Mouse (Mus musculus): ENCODE measurements around the gene B4galt2.

DNA sequence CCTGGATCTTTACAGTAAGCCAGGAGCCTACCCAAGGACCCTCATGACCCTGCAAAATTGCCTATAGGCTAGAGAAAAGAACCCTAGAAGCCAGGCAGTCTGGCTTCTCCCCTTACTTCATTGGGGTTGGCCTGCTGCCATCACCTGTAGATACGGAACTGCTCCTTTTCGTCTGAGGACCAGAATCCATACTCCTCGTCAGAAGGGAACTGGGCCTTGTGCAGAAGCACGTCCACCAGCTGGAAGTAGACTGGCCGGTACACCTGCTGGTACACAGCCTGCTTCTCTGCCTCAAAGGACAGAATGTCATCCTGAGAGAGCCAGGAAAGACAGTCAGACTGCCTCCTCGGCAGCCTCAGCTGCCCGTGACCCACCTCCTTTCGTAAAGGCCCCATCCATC is 21.5 kb upstream of the B4galt2 start:
- TF ChIP-seq CTCF (IDR thresholded peaks at IDR 0.05; ENCODE audit: low read depth) (no peak), EP300 (IDR thresholded peaks at IDR 0.05; ENCODE audit: low read depth) (no peak)

All from heart, postnatal 0 days (tissue).